Mouse (Mus musculus): ENCODE data around the gene Pdgfc.

- TF ChIP-seq CTCF (IDR thresholded peaks at IDR 0.05; ENCODE audit: borderline replicate concordance, insufficient read depth, low read depth, low read length) (no peak; the same call in 1 of the 2 replicates), POLR2A (IDR thresholded peaks at IDR 0.05; ENCODE audit: borderline replicate concordance, insufficient read depth, low read length) (no peak)
Observed at GRCm38 (mm10) chr3:81039131-81039653, 3.0 kb downstream of the Pdgfc start.
